Mouse (Mus musculus): ENCODE measurements around the gene Klf15. TPM values are rescaled to one million over a fixed set of nuclear protein-coding genes. Genes with fewer than 3 reads are reported as not detected.

Gene Klf15
- total RNA-seq, 2 experiments from 2014 or later: 14.8 to 42.1 TPM

Other genes with a start within 250 kb of the Klf15 start
- gene Vmn1r53, start 238.1 kb upstream of the Klf15 start, total RNA-seq (2021): not detected
- gene Vmn1r54, start 216.3 kb upstream of the Klf15 start, total RNA-seq (2021): not detected
- not detected for gene BC048671, start 161.4 kb upstream of the Klf15 start, total RNA-seq (2021)
- 1 to 10 TPM in 1 of 2 experiments, under 1 TPM in 1; 0.88 to 1.7 TPM for gene Chst13, start 137.4 kb upstream of the Klf15 start, total RNA-seq (2021)
- gene Uroc1, start 129.3 kb upstream of the Klf15 start, total RNA-seq (2021): 10 to 100 TPM; 14.8 to 37.5 TPM
- 10 to 100 TPM; 17.6 to 18.7 TPM for gene Zxdc, start 93.1 kb upstream of the Klf15 start, total RNA-seq (2021)
- under 1 TPM; 0.58 to 0.90 TPM for gene Cfap100, start 33.8 kb upstream of the Klf15 start, total RNA-seq (2021)
- 10 to 100 TPM; 51.9 to 95.0 TPM for gene Aldh1l1, start 23.9 kb downstream of the Klf15 start, total RNA-seq (2021)
- 10 to 100 TPM; 20.8 to 25.2 TPM for gene Slc41a3, start 142.1 kb downstream of the Klf15 start, total RNA-seq (2021)

Data from adrenal gland, postnatal 10 days (tissue).